ENCODE assay signal across 27 mouse cellular contexts in the genomic region with DNA sequence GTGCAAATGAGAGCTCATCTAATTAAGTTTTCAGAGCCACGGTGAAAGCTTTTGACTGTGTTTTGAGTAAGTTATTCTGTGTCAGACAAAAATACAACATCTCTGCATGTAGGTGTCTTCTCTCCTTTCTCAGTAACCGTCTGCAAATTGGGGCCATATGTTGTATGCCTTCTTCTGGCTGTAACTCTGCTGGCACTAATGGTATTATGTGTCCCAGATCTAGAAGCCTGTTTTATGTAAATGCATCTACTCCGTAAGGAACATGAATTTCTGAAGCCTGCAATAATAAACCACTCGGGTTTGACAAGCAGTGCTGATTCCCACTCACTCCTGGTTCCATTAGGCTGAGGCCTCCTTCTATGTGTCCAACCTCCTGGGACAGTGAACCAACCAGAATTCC. TPM values are rescaled to one million over a fixed set of nuclear protein-coding genes. Genes with fewer than 3 reads are reported as not detected.
DNase-seq lines count a peak whose midpoint lies in the region; ATAC-seq lines count a peak whose summit lies in the region.
"Had no signal": no experiment of that assay in that cellular context is flagged by ENCODE, and none has a peak within 500 bp of the region (broad histone marks: within the 10 kb centered on the region; RNA-seq: fewer than 3 reads in every experiment).

No protein-coding gene starts in this region.

- H3K4me1 ChIP-seq in forebrain, embryonic 16.5 days (replicated peaks; ENCODE audit: control insufficient read depth, insufficient read depth, low read length), result peaks cover 3% of the 10 kb centered on the region
- no peaks in the 10 kb centered on the region for H3K4me1 ChIP-seq in forebrain, embryonic 11.5 days (replicated peaks; ENCODE audit: control insufficient read depth, insufficient read depth, low read length)
- H3K4me1 ChIP-seq: hindbrain, embryonic 12.5 days; liver, embryonic 13.5 days; stomach, embryonic 15.5 days had no signal

- no peak overlapping the region for H3K9ac ChIP-seq in forebrain, embryonic 16.5 days (replicated peaks; ENCODE audit: low read depth, low read length)
- H3K9ac ChIP-seq in forebrain, embryonic 11.5 days (ENCODE audit: low read length), result no peak overlapping the region
- H3K9ac ChIP-seq: hindbrain, embryonic 12.5 days; limb, embryonic 13.5 days; liver, embryonic 13.5 days; midbrain, embryonic 13.5 days; stomach, embryonic 15.5 days had no signal

- DNase-seq in forebrain, embryonic 11.5 days (ENCODE audit: low spot score), result no peak
- DNase-seq in right cerebral cortex, adult 18-20 months, result peak; percentile 50
- no peak for DNase-seq in right cerebral cortex, postnatal 4 days
- peak; percentile 50 to 54 for DNase-seq in left cerebral cortex, adult 9 months (ENCODE audit: low spot score in 2 of 2)
- peak; percentile 86 for DNase-seq in telencephalon, adult 2 months (ENCODE audit: low read depth, low spot score)
- no peak for DNase-seq in kidney, postnatal 4 days
- DNase-seq: adrenal gland, postnatal 36 days; B cell, adult 2 months; cerebellum, adult 11-12 months; cerebellum, postnatal 10 days; gastrocnemius, postnatal 36 days; heart, adult 2 months; kidney, postnatal 36 days; liver, embryonic 13.5 days; lung, adult 2 months; lung, postnatal 14 days; thymus, adult 2 months had no signal

- 46% methylated on average over 4 of the region's 4 CpGs for WGBS in forebrain, embryonic 16.5 days
- WGBS in forebrain, embryonic 11.5 days, result 79% methylated on average over 4 of the region's 4 CpGs

- ATAC-seq in forebrain, embryonic 16.5 days, result peak; percentile 50; the same call in 1 of the 2 replicates
- ATAC-seq in forebrain, embryonic 11.5 days (replicated peaks; ENCODE audit: low FRiP score), result no peak
- ATAC-seq: intestine, postnatal 0 days; midbrain, embryonic 13.5 days; Patski had no signal

- H3K27me3 ChIP-seq in forebrain, embryonic 16.5 days (replicated peaks; ENCODE audit: control insufficient read depth, insufficient read depth, low read length), result no peaks in the 10 kb centered on the region
- no peaks in the 10 kb centered on the region for H3K27me3 ChIP-seq in forebrain, embryonic 11.5 days (ENCODE audit: control insufficient read depth, insufficient read depth, low read length)
- H3K27me3 ChIP-seq: CH12.LX; hindbrain, embryonic 12.5 days; limb, embryonic 13.5 days; liver, embryonic 13.5 days; midbrain, embryonic 13.5 days; stomach, embryonic 15.5 days had no signal

- H3K4me2 ChIP-seq in forebrain, embryonic 16.5 days (ENCODE audit: low read length), result no peak overlapping the region
- no peak overlapping the region for H3K4me2 ChIP-seq in forebrain, embryonic 11.5 days (ENCODE audit: low read depth, low read length, severe bottlenecking)
- H3K4me2 ChIP-seq: hindbrain, embryonic 12.5 days; limb, embryonic 13.5 days; liver, embryonic 13.5 days; midbrain, embryonic 13.5 days; stomach, embryonic 15.5 days had no signal

- no peaks in the 10 kb centered on the region for H3K36me3 ChIP-seq in forebrain, embryonic 16.5 days (ENCODE audit: control insufficient read depth, insufficient read depth)
- H3K36me3 ChIP-seq in forebrain, embryonic 11.5 days (ENCODE audit: control insufficient read depth, insufficient read depth, low read length), result no peaks in the 10 kb centered on the region
- H3K36me3 ChIP-seq: hindbrain, embryonic 12.5 days; limb, embryonic 13.5 days; midbrain, embryonic 13.5 days; stomach, embryonic 15.5 days had no signal

- H3K4me3 ChIP-seq in forebrain, embryonic 16.5 days (replicated peaks; ENCODE audit: low read length), result no peak overlapping the region
- no peak overlapping the region for H3K4me3 ChIP-seq in forebrain, embryonic 11.5 days (ENCODE audit: low read depth, low read length)
- H3K4me3 ChIP-seq: erythroblast, embryonic 14.5 days; heart, adult 2 months; hindbrain, embryonic 12.5 days; limb, embryonic 13.5 days; liver, embryonic 13.5 days; midbrain, embryonic 13.5 days; stomach, embryonic 15.5 days had no signal

- H3K9me3 ChIP-seq in forebrain, embryonic 16.5 days (ENCODE audit: control insufficient read depth, low read length), result no peaks in the 10 kb centered on the region
- H3K9me3 ChIP-seq in forebrain, embryonic 11.5 days (ENCODE audit: control insufficient read depth, low read length), result no peaks in the 10 kb centered on the region
- H3K9me3 ChIP-seq: G1E; hindbrain, embryonic 12.5 days; limb, embryonic 13.5 days; liver, embryonic 13.5 days; midbrain, embryonic 13.5 days; stomach, embryonic 15.5 days had no signal

- H3K27ac ChIP-seq in forebrain, embryonic 16.5 days (ENCODE audit: low read length), result no peak overlapping the region
- H3K27ac ChIP-seq in forebrain, embryonic 11.5 days (ENCODE audit: low read depth, low read length), result no peak overlapping the region
- H3K27ac ChIP-seq: heart, adult 2 months; hindbrain, embryonic 12.5 days; limb, embryonic 13.5 days; liver, embryonic 13.5 days; midbrain, embryonic 13.5 days; stomach, embryonic 15.5 days had no signal

RNA-seq across cellular contexts. Expression of a gene that starts 52.3 kb away (rescaled TPM):
- 3.0 and 3.1 TPM in 2 replicates for polyA plus RNA-seq in forebrain, embryonic 16.5 days (2015; fragmentation: Nextera tagmentation; extraction: Ambion mirVana)
- 8.2 and 8.8 TPM in 2 replicates for polyA plus RNA-seq in forebrain, embryonic 11.5 days (2014; fragmentation: Nextera tagmentation; extraction: Ambion mirVana)

Comparison
In these comparisons a context has a peak if more than half of its experiments do, and no peak if none do; other contexts are left out.
1. DNase-seq: peak in right cerebral cortex, adult 18-20 months (single experiment), left cerebral cortex, adult 9 months (2 of 2) and telencephalon, adult 2 months (single experiment); none in forebrain, embryonic 11.5 days (single experiment), right cerebral cortex, postnatal 4 days (single experiment) and kidney, postnatal 4 days (0 of 2).